Mouse (Mus musculus): Measurements from ENCODE around the gene 1700029F12Rik.

Gene 1700029F12Rik

DNA sequence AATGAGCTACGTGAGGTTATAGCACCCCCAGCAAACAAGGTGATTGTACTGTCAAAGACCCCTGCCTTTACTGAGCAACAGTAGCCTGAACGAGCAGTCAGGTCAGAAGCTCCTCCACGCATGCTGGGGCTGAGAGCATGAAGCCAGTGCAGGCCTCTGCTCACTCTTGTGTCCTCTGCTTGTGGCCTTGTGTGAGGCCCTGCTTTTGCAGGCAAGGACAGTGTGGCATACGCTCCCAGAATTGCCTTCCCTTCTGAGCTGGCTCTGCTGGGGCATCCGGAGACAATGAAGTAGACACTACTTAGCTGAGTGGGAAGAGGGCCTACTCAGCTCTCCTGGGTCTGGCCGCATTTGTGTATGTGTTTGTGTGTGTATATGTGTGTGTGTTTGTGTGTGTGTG is 25.6 kb upstream of the 1700029F12Rik start:
- no peak for TF ChIP-seq GATA4 (IDR thresholded peaks at IDR 0.05; ENCODE audit: insufficient replicate concordance, low read length)

DNA sequence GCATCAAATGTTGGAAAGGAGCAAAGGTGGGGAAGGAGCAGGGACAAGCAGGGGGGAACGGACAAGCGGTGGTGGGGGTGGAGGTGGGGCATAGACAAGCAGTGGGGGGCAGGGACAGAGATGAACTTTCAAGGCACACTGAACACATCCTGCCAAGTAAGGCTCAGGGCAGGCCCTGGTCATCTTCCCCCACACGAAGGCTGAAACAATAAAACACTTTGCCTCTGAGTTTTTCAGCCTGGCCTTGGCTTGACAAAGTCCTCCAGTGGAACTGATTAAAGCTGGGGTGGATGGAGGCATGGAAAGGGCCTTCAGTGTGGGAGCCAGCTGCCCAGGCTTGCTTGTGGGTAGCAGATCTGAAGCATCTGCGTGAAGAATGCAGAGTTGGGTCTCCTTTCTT is 23.7 kb upstream of the 1700029F12Rik start:
- TF ChIP-seq GATA4 (IDR thresholded peaks at IDR 0.05; ENCODE audit: insufficient replicate concordance, low read length), result no peak

DNA sequence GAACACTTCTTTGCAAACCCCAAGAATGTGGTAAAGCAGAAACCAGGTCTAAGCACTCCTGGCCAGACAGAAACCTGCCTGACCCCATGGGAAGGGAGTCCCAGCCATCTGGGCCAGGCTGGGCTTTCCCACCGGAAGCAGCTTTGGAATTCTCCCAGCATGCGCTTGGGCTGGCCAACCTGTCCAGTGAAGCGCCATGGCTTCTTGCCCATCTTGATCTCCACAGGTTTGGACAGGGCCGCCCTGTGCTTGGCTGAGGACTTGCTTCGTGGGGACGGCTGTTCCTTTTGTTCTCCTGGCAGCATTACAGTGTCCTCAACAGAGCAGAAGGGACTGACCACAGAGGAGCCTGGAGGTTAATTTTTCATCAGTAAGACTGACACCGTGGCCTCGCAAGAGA is 19.7 kb upstream of the 1700029F12Rik start:
- TF ChIP-seq GATA4 (IDR thresholded peaks at IDR 0.05; ENCODE audit: insufficient replicate concordance, low read length), result peak; percentile 100

DNA sequence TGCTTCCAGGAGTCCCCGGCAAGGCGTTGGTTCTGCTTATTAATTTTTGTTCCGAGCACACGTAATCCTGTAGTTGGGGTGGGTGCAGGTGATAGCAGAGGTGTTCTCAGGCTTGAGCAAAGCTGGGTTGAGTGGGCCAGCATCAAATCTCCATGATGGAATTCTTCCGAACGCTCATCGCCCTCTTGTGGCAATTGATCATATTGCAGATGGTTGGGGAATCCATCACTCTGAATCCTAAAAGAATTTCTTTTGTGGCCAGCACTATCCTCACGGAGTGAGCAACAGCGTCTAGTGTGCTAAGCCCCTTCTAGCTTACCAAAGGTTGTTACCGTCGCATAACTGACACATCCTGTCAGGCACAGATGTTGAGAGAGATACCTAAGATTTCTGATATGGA is 18.5 kb upstream of the 1700029F12Rik start:
- no peak for TF ChIP-seq GATA4 (IDR thresholded peaks at IDR 0.05; ENCODE audit: insufficient replicate concordance, low read length)

- TF ChIP-seq GATA4 (IDR thresholded peaks at IDR 0.05; ENCODE audit: insufficient replicate concordance, low read length), result no peak
Observed at GRCm38 (mm10) chr13:97051158-97051557, 17.0 kb upstream of the 1700029F12Rik start.

GRCm38 (mm10) chr13:97030075-97030474 is 4.1 kb downstream of the 1700029F12Rik start:
- TF ChIP-seq GATA4 (IDR thresholded peaks at IDR 0.05; ENCODE audit: insufficient replicate concordance, low read length), result no peak

- TF ChIP-seq GATA4 (IDR thresholded peaks at IDR 0.05; ENCODE audit: insufficient replicate concordance, low read length), result no peak
Observed at GRCm38 (mm10) chr13:97021906-97022305, 12.3 kb downstream of the 1700029F12Rik start.

- TF ChIP-seq GATA4 (IDR thresholded peaks at IDR 0.05; ENCODE audit: insufficient replicate concordance, low read length), result no peak
Observed at GRCm38 (mm10) chr13:97020122-97020521, 14.0 kb downstream of the 1700029F12Rik start.

DNA sequence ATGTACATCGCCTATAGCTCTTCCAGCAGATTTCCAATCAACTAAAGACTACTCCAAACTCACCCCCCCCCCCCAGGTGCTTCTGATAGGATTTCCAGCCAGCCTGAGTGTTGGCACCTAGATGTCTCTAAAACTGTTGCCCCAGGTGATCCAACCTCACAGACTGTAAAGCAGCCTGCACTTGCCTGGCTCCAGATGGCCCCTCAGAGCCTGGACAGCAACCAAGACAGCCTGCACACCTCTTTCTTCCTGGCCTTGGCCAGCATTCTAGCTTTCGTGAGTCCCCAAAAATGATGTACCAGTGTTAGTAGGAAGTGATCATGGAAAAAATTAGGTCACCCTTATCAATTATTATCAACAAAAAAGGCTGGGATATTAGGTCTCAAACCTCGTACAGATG is 16.5 kb downstream of the 1700029F12Rik start:
- TF ChIP-seq GATA4 (IDR thresholded peaks at IDR 0.05; ENCODE audit: insufficient replicate concordance, low read length), result no peak

GRCm38 (mm10) chr13:97014366-97014765 is 19.8 kb downstream of the 1700029F12Rik start:
- no peak for TF ChIP-seq GATA4 (IDR thresholded peaks at IDR 0.05; ENCODE audit: insufficient replicate concordance, low read length)

GRCm38 (mm10) chr13:97008266-97009153 is 25.7 kb downstream of the 1700029F12Rik start:
- TF ChIP-seq GATA4 (IDR thresholded peaks at IDR 0.05; ENCODE audit: insufficient replicate concordance, low read length), result no peak

- no peak for TF ChIP-seq GATA4 (IDR thresholded peaks at IDR 0.05; ENCODE audit: insufficient replicate concordance, low read length)
Observed at GRCm38 (mm10) chr13:97007501-97008265, 26.5 kb downstream of the 1700029F12Rik start.

- no peak for TF ChIP-seq GATA4 (IDR thresholded peaks at IDR 0.05; ENCODE audit: insufficient replicate concordance, low read length)
Observed at GRCm38 (mm10) chr13:97006784-97007183, 27.4 kb downstream of the 1700029F12Rik start.

DNA sequence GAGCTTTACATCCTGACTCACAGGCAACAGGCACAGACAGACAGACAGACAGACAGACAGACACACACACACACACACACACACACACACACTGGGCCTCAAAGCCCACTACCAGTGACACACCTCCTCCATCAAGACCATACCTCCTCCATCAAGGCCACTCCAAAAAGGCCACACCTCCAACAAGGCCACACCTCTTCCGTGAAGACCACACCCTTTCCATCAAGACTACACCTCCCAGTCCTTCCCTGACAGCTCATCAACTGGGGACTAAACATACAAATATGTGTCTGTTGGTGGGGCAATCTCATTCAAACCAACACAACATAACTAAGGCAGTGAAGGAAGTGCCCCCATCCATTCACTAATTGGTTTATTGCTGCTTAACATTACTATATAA is 37.1 kb downstream of the 1700029F12Rik start:
- no peak for TF ChIP-seq GATA4 (IDR thresholded peaks at IDR 0.05; ENCODE audit: insufficient replicate concordance, low read length)

DNA sequence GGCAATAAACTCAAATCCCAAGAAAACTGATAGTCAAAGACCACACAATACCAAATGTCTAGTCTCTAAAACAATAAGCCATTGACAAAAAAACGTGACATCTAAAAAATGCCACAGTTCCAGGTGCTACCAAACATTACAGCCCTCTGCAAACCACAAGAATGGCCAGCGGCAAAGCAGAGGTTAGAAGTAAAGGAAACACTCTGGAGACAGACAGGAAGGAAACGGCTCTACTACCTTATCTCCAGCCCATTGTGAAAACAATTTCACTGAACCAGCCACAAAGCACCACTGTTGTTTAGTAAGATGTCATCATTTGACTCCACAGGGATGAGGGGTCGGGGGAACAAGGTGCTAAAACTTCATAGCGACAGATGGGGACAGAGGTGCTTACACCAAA is 38.9 kb downstream of the 1700029F12Rik start:
- no peak for TF ChIP-seq GATA4 (IDR thresholded peaks at IDR 0.05; ENCODE audit: insufficient replicate concordance, low read length)

Measured in liver, adult (tissue).